Mouse (Mus musculus) CH12.LX (cell line): ENCODE results near the gene Ddx55. TPM values are rescaled to one million over a fixed set of nuclear protein-coding genes. Genes with fewer than 3 reads are reported as not detected.

Experiments used
- DNase-seq: peaks from one replicate; pipeline ENCODE4 v3.0.0-alpha.2; 2013; ENCODE audit errors: extremely low read depth
- H3K27ac ChIP-seq: 2 replicates; pipeline ENCODE4 v1.5.1; 2012; ENCODE audit warnings: low read depth, mild to moderate bottlenecking, control low read depth, moderate library complexity; ENCODE audit not compliant: insufficient read depth
- H3K27me3 ChIP-seq: replicated peaks from 2 replicates; pipeline ENCODE3; 2012; ENCODE audit warnings: inconsistent platforms
- H3K36me3 ChIP-seq, 2 experiments: replicated peaks in 1 of 2; 2 replicates each; pipeline versions ENCODE3 to v1.6.1; 2012; ENCODE audit warnings: inconsistent platforms in 1 of 2, low read length in 1 of 2, mild to moderate bottlenecking in 1 of 2, mixed read lengths in 1 of 2, moderate library complexity in 1 of 2; ENCODE audit not compliant: control insufficient read depth in 1 of 2, insufficient read depth in 1 of 2
- H3K4me1 ChIP-seq, 2 experiments: 2 replicates each; pipeline ENCODE4 v1.6.1; 2012; ENCODE audit warnings: inconsistent platforms in 1 of 2, moderate library complexity in 1 of 2; ENCODE audit not compliant: insufficient read depth in 2 of 2, control insufficient read depth in 1 of 2
- H3K4me2 ChIP-seq: 2 replicates; pipeline ENCODE4 v1.6.1; 2012; ENCODE audit warnings: low read depth, mild to moderate bottlenecking, control low read depth; ENCODE audit not compliant: poor library complexity, insufficient read depth, severe bottlenecking
- H3K4me3 ChIP-seq, 3 experiments: fragments of 150-350 bp in 1 of 3; sonication (generic) in 1 of 3; replicated peaks in 1 of 3; 2 replicates each; pipeline versions ENCODE3 to v1.5.1; 2011 to 2012; ENCODE audit warnings: low read depth in 2 of 3, low read length in 2 of 3, mild to moderate bottlenecking in 2 of 3, moderate library complexity in 2 of 3, control low read depth in 1 of 3, improper control_type of control experiment in 1 of 3, inconsistent platforms in 1 of 3, mixed read lengths in 1 of 3; ENCODE audit not compliant: poor library complexity in 1 of 3
- H3K79me2 ChIP-seq: replicated peaks from 2 replicates; pipeline ENCODE4 v1.6.1; 2012; ENCODE audit warnings: mild to moderate bottlenecking, moderate library complexity; ENCODE audit not compliant: control insufficient read depth, poor library complexity, insufficient read depth, severe bottlenecking; ENCODE audit errors: extremely low read depth
- H3K9ac ChIP-seq: 2 replicates; pipeline ENCODE4 v1.6.1; 2012; ENCODE audit warnings: low read depth, mild to moderate bottlenecking, control low read depth, moderate library complexity; ENCODE audit not compliant: insufficient read depth
- H3K9me3 ChIP-seq: replicated peaks from 2 replicates; pipeline ENCODE3; 2012; ENCODE audit warnings: low read length, inconsistent platforms, mixed read lengths
- BHLHE40 ChIP-seq: IDR thresholded peaks from 2 replicates; pipeline ENCODE4 v1.6.1; 2011; ENCODE audit warnings: mild to moderate bottlenecking, low read depth, low read length, improper control_type of control experiment
- CTCF ChIP-seq, 2 experiments: IDR thresholded peaks in 1 of 2; conservative IDR thresholded peaks in 1 of 2; 2 replicates each; pipeline ENCODE4 v1.5.1; 2011 to 2012; ENCODE audit warnings: low read depth in 2 of 2, low read length in 2 of 2, improper control_type of control experiment in 1 of 2, inconsistent platforms in 1 of 2, mild to moderate bottlenecking in 1 of 2, moderate library complexity in 1 of 2
- ELF1 ChIP-seq: IDR thresholded peaks from 2 replicates; pipeline ENCODE4 v1.6.1; 2014; ENCODE audit warnings: low read depth, mild to moderate bottlenecking, inconsistent platforms, low read length, improper control_type of control experiment
- MAZ ChIP-seq: IDR thresholded peaks from 2 replicates; pipeline ENCODE4 v1.6.1; 2012; ENCODE audit warnings: low read depth, mild to moderate bottlenecking, inconsistent platforms, low read length, improper control_type of control experiment, moderate library complexity
- MEF2A ChIP-seq: IDR thresholded peaks from 2 replicates; pipeline ENCODE4 v1.6.1; 2014; ENCODE audit warnings: low read depth, mild to moderate bottlenecking, inconsistent platforms, low read length, improper control_type of control experiment, borderline replicate concordance
- MXI1 ChIP-seq: IDR thresholded peaks from 2 replicates; pipeline ENCODE4 v1.6.1; 2011; ENCODE audit warnings: mild to moderate bottlenecking, low read depth, low read length, improper control_type of control experiment
- NRF1 ChIP-seq: IDR thresholded peaks from 2 replicates; pipeline ENCODE4 v1.6.1; 2014; ENCODE audit warnings: low read depth, mild to moderate bottlenecking, inconsistent platforms, low read length, improper control_type of control experiment, moderate library complexity
- POLR2A ChIP-seq: IDR thresholded peaks from 2 replicates; pipeline ENCODE4 v1.6.1; 2011; ENCODE audit warnings: low read depth, mild to moderate bottlenecking, improper control_type of control experiment, low read length
- POLR2AphosphoS2 ChIP-seq: IDR thresholded peaks from 2 replicates; pipeline ENCODE4 v1.6.1; 2011; ENCODE audit warnings: low read depth, low read length, improper control_type of control experiment
- SMC3 ChIP-seq: IDR thresholded peaks from 2 replicates; pipeline ENCODE4 v1.6.1; 2011; ENCODE audit warnings: low read depth, low read length, improper control_type of control experiment
- TCF12 ChIP-seq: IDR thresholded peaks from 2 replicates; pipeline ENCODE4 v1.6.1; 2014; ENCODE audit warnings: low read depth, mild to moderate bottlenecking, inconsistent platforms, low read length, improper control_type of control experiment
- UBTF ChIP-seq: IDR thresholded peaks from 2 replicates; pipeline ENCODE4 v1.6.1; 2012; ENCODE audit warnings: low read depth, mild to moderate bottlenecking, inconsistent platforms, low read length, improper control_type of control experiment, moderate library complexity
- ZMIZ1 ChIP-seq: IDR thresholded peaks from 2 replicates; pipeline ENCODE4 v1.6.1; 2012; ENCODE audit warnings: low read depth, mild to moderate bottlenecking, inconsistent platforms, low read length, improper control_type of control experiment
- dilution Hi-C: fragments of 300-500 bp; cut with MboI; formaldehyde crosslinking; loops from 2 replicates; pipeline ENCODE4 v1.14.3; 2020; ENCODE audit warnings: low sequenced_read_pairs; ENCODE audit not compliant: extremely low pct_unique_long_range_greater_than_20kb, extremely low pct_ligation_motif_present
- in situ Hi-C: fragments of 300-500 bp; cut with MboI; formaldehyde crosslinking; loops from 3 replicates; pipeline ENCODE4 v1.14.3; 2019; ENCODE audit warnings: low sequenced_read_pairs, low pct_ligation_motif_present, low pct_unique_long_range_greater_than_20kb, mixed read lengths
- polyA plus RNA-seq: library from polyadenylated mRNA; unstranded; fragments of >175 nt; gene quantifications from 2 replicates; pipeline ENCODE4 v1.2.1, GENCODE M21; 2012; ENCODE audit warnings: low read depth; ENCODE audit not compliant: insufficient read length
- total RNA-seq, 2 experiments: library from RNA; depleted of rRNA; stranded (reverse); fragments of 300-350 nt in 1 of 2; fragments of >200 nt in 1 of 2; gene quantifications; 2 replicates each; pipeline ENCODE4 v1.2.3; 2012 to 2014

Ddx55 gene
- total and polyA plus RNA-seq, 3 experiments = 15.1 to 25.9 (median 18.2) TPM

DNA sequence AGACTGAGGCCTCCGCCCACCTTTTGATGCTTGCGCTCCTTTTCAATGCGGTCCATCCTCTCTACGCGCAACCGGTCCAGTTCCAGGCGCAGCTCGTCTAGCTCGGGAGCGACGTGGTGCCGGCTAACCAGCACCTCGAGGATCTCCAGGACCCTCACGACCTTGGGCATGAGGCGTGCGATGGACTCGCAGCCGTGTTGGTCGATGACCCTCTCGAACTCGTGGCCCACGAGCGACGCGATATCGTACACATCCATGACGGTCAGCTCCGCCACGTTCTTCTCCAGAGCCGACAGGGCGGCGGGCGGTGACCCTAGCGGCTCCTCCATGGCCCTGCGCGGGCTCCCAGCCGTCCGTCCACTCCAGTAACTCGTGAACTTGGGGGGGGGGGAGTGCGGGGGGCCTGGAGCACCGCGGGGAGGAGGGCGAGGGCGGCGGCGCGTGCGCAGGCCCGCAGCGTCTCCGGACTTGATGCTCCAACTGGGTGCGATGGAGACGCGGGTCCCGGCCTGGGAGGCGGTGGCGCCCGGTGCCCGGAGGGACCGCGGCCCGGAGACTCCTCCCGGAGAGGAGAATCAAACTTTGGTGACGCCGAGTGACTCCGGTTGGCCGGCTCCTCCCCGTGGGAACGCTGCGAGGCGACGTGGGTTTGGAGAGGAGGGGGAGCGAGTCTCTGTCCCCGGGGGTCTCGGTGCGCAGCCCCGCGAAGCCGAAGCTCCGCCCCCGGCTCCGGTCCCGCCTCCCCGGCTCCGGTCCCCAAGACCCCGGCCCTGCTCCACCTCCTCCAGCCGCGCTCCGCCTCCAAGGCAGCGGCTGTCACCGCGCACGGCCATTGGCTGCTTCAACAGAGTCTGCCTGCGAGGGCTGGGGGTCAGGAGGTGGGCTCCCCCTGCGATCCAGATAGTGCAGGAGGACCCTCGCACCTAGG is 21.7 kb upstream of the Ddx55 start, which contains the start of gene Rilpl1:
Gene Rilpl1 (minus strand): TSS at position 737 of the 928 bp plus-strand sequence.
- in situ Hi-C loops = loop anchor here (5.0 kb wide), 1 partner anchor 94 kb away; the partner anchor contains the start of gene Kmt5a
- Histone ChIP-seq H3K36me3 (no peaks in the 10 kb centered on the region), H3K4me2 (peak within 1 kb of the TSS; percentile 68), H3K27me3 (peaks cover 4% of the 10 kb centered on the region), H3K4me1 (peaks cover 10 to 20% of the 10 kb centered on the region in 2 experiments; a peak in 3 of 4 replicates), H3K9me3 (no peaks in the 10 kb centered on the region), H3K27ac (no peak within 1 kb of the TSS), H3K79me2 (no peaks in the 10 kb centered on the region), H3K9ac (peak within 1 kb of the TSS; percentile 54), H3K4me3 (peak within 1 kb of the TSS; percentile 65 to 68 (median 68))
- TF ChIP-seq ZMIZ1 = no peak
- TF ChIP-seq POLR2A = peak; percentile 46; the same call in 1 of the 2 replicates
- TF ChIP-seq MXI1 = peak; percentile 41; the same call in 1 of the 2 replicates
- TF ChIP-seq UBTF = peak; percentile 78; the same call in 1 of the 2 replicates
- no peak for TF ChIP-seq MEF2A
- peak; percentile 68 for TF ChIP-seq NRF1
- dilution Hi-C loops = no loop called here
- no peak for DNase-seq

- H3K27me3 ChIP-seq = peaks cover 4% of the 10 kb centered on the region
- no peaks in the 10 kb centered on the region for H3K79me2 ChIP-seq
- dilution Hi-C loops (no loop called here), in situ Hi-C loops (loop anchor here (5.0 kb wide), 1 partner anchor 94 kb away; the partner anchor contains the start of gene Kmt5a)
- H3K4me1 ChIP-seq = peaks cover 10 to 21% of the 10 kb centered on the region in 2 experiments; a peak in 3 of 4 replicates
- peak overlapping the region; percentile 68 for H3K4me2 ChIP-seq
- TF ChIP-seq ZMIZ1 = no peak
- no peak for TF ChIP-seq CTCF (conservative IDR thresholded peaks at IDR 0.05 in 1 of 2, IDR thresholded peaks at IDR 0.05 in 1 of 2; ENCODE audit: low read depth in 2 of 2, low read length in 2 of 2)
- no peak for TF ChIP-seq TCF12
- TF ChIP-seq MXI1 = no peak
- no peak for TF ChIP-seq MAZ
- TF ChIP-seq SMC3 = no peak
- TF ChIP-seq MEF2A = no peak
- no peak for TF ChIP-seq BHLHE40
- TF ChIP-seq POLR2AphosphoS2 = no peak
- no peak for TF ChIP-seq ELF1
- no peak for DNase-seq
- H3K27ac ChIP-seq = no peak overlapping the region
- no peaks in the 10 kb centered on the region for H3K36me3 ChIP-seq
- H3K4me3 ChIP-seq = peak overlapping the region; percentile 65 to 68 (median 68)
- peak overlapping the region; percentile 54 for H3K9ac ChIP-seq
- no peaks in the 10 kb centered on the region for H3K9me3 ChIP-seq
These were observed 21.1 kb upstream of the Ddx55 start for GRCm38 (mm10) chr5:124531583-124531930.
